Mouse (Mus musculus) embryonic fibroblast, embryonic 13.5 days (primary cell): ENCODE measurements around the gene Gstm4.

Source experiments
- CTCF ChIP-seq: IDR thresholded peaks from 2 replicates; pipeline ENCODE4 v1.5.1; 2011; ENCODE audit warnings: mild to moderate bottlenecking, control low read depth, low read length, moderate library complexity, borderline replicate concordance; ENCODE audit not compliant: insufficient read depth
- POLR2A ChIP-seq: IDR thresholded peaks from 2 replicates; pipeline ENCODE4 v1.6.1; 2011; ENCODE audit warnings: low read depth, mild to moderate bottlenecking, control low read depth, low read length, moderate library complexity

GRCm38 (mm10) chr3:108022650-108023049, 22.0 kb downstream of the Gstm4 start:
- TF ChIP-seq CTCF (no peak), POLR2A (no peak)
